Mouse (Mus musculus): ENCODE measurements at regions not wholly inside any gene's neighbourhood (a gene's known extent, or its start where the extent isn't known, plus 50 kb on each side); places are given as distances from the start of the nearest gene placed in this dataset.

DNA sequence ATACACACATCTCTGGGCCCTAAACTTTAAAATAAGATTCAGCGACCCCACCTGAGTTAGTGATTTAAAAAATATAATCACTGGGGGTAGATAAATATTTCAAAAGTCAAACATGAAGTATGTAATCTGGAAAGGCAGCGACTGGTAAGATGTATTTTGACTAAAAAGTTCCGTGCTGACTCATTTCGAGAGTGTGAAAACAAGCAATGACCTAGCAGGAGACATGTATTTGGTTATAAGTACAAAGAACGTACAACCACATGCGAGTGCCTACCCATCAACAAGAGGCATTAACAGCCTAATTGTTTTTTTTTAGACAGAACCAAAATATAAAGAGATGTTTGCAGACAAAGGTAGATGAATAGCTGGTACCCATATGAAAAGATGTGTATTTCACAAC lies 57.0 kb upstream of the Pkdcc start:
- Histone ChIP-seq H3K4me1 (ENCODE audit: control insufficient read depth, insufficient read depth, low read length) (peaks cover 9% of the 10 kb centered on the region; the same call in 1 of the 2 replicates), H3K27me3 (ENCODE audit: control insufficient read depth, insufficient read depth, low read length) (no peaks in the 10 kb centered on the region), H3K36me3 (ENCODE audit: control insufficient read depth, insufficient read depth, low read length) (no peaks in the 10 kb centered on the region), H3K4me2 (ENCODE audit: low read depth) (no peak overlapping the region), H3K9me3 (ENCODE audit: control insufficient read depth, low read length) (no peaks in the 10 kb centered on the region), H3K9ac (ENCODE audit: low read length) (no peak overlapping the region), H3K27ac (ENCODE audit: low read depth, low read length) (no peak overlapping the region), H3K4me3 (ENCODE audit: low read depth, low read length) (no peak overlapping the region)
- 88% methylated on average over 6 of the region's 6 CpGs for WGBS
- ATAC-seq (ENCODE audit: insufficient read depth, low FRiP score, low TSS enrichment) (no peak), DNase-seq (ENCODE audit: low spot score) (no peak)

DNA sequence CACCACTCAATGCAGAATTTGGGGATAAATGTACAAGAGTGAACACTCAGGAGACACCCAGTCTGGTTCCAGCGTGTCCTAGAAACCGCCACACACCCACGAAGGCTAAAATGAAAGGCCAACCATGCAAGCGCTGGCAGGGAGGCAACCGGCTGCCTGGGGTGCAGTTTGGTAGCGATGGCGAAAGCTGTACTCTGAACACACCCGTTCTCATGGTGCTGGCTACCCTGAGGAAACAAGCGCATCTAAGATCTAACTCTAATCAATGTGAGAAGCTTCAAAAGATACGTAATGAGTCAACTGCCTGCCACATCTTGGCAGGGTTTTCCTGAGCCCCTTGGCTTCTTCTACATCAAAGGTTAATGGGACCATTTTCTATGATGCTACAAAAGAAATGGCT lies 56.4 kb upstream of the Pkdcc start:
- WGBS: 88% methylated on average over 10 of the region's 10 CpGs
- Histone ChIP-seq H3K9ac (ENCODE audit: low read length) (no peak overlapping the region), H3K36me3 (ENCODE audit: control insufficient read depth, insufficient read depth, low read length) (no peaks in the 10 kb centered on the region), H3K4me1 (ENCODE audit: control insufficient read depth, insufficient read depth, low read length) (peaks cover 9% of the 10 kb centered on the region; the same call in 1 of the 2 replicates), H3K27me3 (ENCODE audit: control insufficient read depth, insufficient read depth, low read length) (no peaks in the 10 kb centered on the region), H3K9me3 (ENCODE audit: control insufficient read depth, low read length) (no peaks in the 10 kb centered on the region), H3K4me3 (ENCODE audit: low read depth, low read length) (no peak overlapping the region), H3K27ac (ENCODE audit: low read depth, low read length) (no peak overlapping the region), H3K4me2 (ENCODE audit: low read depth) (no peak overlapping the region)
- ATAC-seq (ENCODE audit: insufficient read depth, low FRiP score, low TSS enrichment) (no peak), DNase-seq (ENCODE audit: low spot score) (no peak)

- H3K4me2 ChIP-seq (ENCODE audit: low read depth): no peak overlapping the region
- H3K36me3 ChIP-seq (ENCODE audit: control insufficient read depth, insufficient read depth, low read length): no peaks in the 10 kb centered on the region
- H3K4me1 ChIP-seq (ENCODE audit: control insufficient read depth, insufficient read depth, low read length): peaks cover 10% of the 10 kb centered on the region; the same call in 1 of the 2 replicates
- H3K4me3 ChIP-seq (ENCODE audit: low read depth, low read length): no peak overlapping the region
- no peaks in the 10 kb centered on the region for H3K27me3 ChIP-seq (ENCODE audit: control insufficient read depth, insufficient read depth, low read length)
- no peaks in the 10 kb centered on the region for H3K9me3 ChIP-seq (ENCODE audit: control insufficient read depth, low read length)
- no peak for DNase-seq (ENCODE audit: low spot score)
- ATAC-seq (ENCODE audit: insufficient read depth, low FRiP score, low TSS enrichment): no peak
- WGBS: 89% methylated on average over 4 of the region's 4 CpGs
- no peak overlapping the region for H3K9ac ChIP-seq (ENCODE audit: low read length)
- H3K27ac ChIP-seq (ENCODE audit: low read depth, low read length): no peak overlapping the region
These were observed 55.5 kb upstream of the Pkdcc start for GRCm38 (mm10) chr17:83159634-83160033.

- peaks cover 12% of the 10 kb centered on the region; the same call in 1 of the 2 replicates for H3K4me1 ChIP-seq (ENCODE audit: control insufficient read depth, insufficient read depth, low read length)
- no peak overlapping the region for H3K27ac ChIP-seq (ENCODE audit: low read depth, low read length)
- H3K36me3 ChIP-seq (ENCODE audit: control insufficient read depth, insufficient read depth, low read length): no peaks in the 10 kb centered on the region
- no peak overlapping the region for H3K9ac ChIP-seq (ENCODE audit: low read length)
- H3K9me3 ChIP-seq (ENCODE audit: control insufficient read depth, low read length): no peaks in the 10 kb centered on the region
- no peak for DNase-seq (ENCODE audit: low spot score)
- WGBS: 90% methylated on average over 4 of the region's 4 CpGs
- no peak overlapping the region for H3K4me2 ChIP-seq (ENCODE audit: low read depth)
- H3K4me3 ChIP-seq (ENCODE audit: low read depth, low read length): no peak overlapping the region
- no peaks in the 10 kb centered on the region for H3K27me3 ChIP-seq (ENCODE audit: control insufficient read depth, insufficient read depth, low read length)
- ATAC-seq (ENCODE audit: insufficient read depth, low FRiP score, low TSS enrichment): no peak
These were observed 54.8 kb upstream of the Pkdcc start for GRCm38 (mm10) chr17:83160296-83160695.

- 76% methylated on average over 2 of the region's 2 CpGs for WGBS
These were observed 53.4 kb upstream of the Pkdcc start for GRCm38 (mm10) chr17:83161731-83162130.

GRCm38 (mm10) chr17:83163952-83164560 lies 51.0 kb upstream of the Pkdcc start:
- Histone ChIP-seq H3K36me3 (ENCODE audit: control insufficient read depth, insufficient read depth, low read length) (no peaks in the 10 kb centered on the region), H3K4me1 (ENCODE audit: control insufficient read depth, insufficient read depth, low read length) (peaks cover 14% of the 10 kb centered on the region), H3K27ac (ENCODE audit: low read depth, low read length) (no peak overlapping the region), H3K27me3 (ENCODE audit: control insufficient read depth, insufficient read depth, low read length) (no peaks in the 10 kb centered on the region), H3K9me3 (ENCODE audit: control insufficient read depth, low read length) (no peaks in the 10 kb centered on the region), H3K4me2 (ENCODE audit: low read depth) (no peak overlapping the region), H3K9ac (ENCODE audit: low read length) (no peak overlapping the region), H3K4me3 (ENCODE audit: low read depth, low read length) (no peak overlapping the region)
- DNase-seq (ENCODE audit: low spot score) (no peak), ATAC-seq (ENCODE audit: insufficient read depth, low FRiP score, low TSS enrichment) (no peak)
- 28% methylated on average over 9 of the region's 9 CpGs for WGBS

More at GRCm38 (mm10) chr17:83161731-83162130, 53.4 kb upstream of the Pkdcc start:
- Histone ChIP-seq H3K4me1 (ENCODE audit: control insufficient read depth, insufficient read depth, low read length) (peaks cover 14% of the 10 kb centered on the region), H3K9me3 (ENCODE audit: control insufficient read depth, low read length) (no peaks in the 10 kb centered on the region), H3K4me3 (ENCODE audit: low read depth, low read length) (no peak overlapping the region), H3K9ac (ENCODE audit: low read length) (no peak overlapping the region), H3K36me3 (ENCODE audit: control insufficient read depth, insufficient read depth, low read length) (no peaks in the 10 kb centered on the region), H3K4me2 (ENCODE audit: low read depth) (no peak overlapping the region), H3K27ac (ENCODE audit: low read depth, low read length) (no peak overlapping the region), H3K27me3 (ENCODE audit: control insufficient read depth, insufficient read depth, low read length) (no peaks in the 10 kb centered on the region)
- no peak for DNase-seq (ENCODE audit: low spot score)
- no peak for ATAC-seq (ENCODE audit: insufficient read depth, low FRiP score, low TSS enrichment)

DNA sequence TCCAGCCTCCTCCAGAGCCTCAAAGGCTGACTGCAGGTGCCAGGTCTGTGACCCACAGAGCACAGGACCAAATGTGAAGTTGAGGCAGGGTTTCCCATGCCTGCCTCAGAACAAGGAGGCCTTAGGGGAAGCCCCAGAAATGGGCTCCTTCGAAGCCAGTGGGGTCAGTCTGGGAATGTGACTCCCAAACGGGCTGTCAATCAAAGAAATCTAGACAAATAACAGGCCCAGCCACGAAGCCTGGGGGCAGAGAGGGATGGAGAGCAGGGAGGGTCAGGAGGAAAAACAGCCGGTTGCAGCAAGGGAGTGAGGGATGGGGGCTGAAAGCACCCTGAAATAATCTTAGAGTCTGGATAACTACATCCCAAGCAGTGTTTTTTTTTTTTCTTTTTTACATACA lies 50.4 kb upstream of the Pkdcc start:
- DNase-seq (ENCODE audit: low spot score): no peak
- no peak overlapping the region for H3K4me2 ChIP-seq (ENCODE audit: low read depth)
- H3K4me3 ChIP-seq (ENCODE audit: low read depth, low read length): no peak overlapping the region
- no peak overlapping the region for H3K9ac ChIP-seq (ENCODE audit: low read length)
- 18% methylated on average over 4 of the region's 4 CpGs for WGBS
- H3K9me3 ChIP-seq (ENCODE audit: control insufficient read depth, low read length): no peaks in the 10 kb centered on the region
- peaks cover 14% of the 10 kb centered on the region for H3K4me1 ChIP-seq (ENCODE audit: control insufficient read depth, insufficient read depth, low read length)
- no peaks in the 10 kb centered on the region for H3K27me3 ChIP-seq (ENCODE audit: control insufficient read depth, insufficient read depth, low read length)
- H3K27ac ChIP-seq (ENCODE audit: low read depth, low read length): no peak overlapping the region
- no peak for ATAC-seq (ENCODE audit: insufficient read depth, low FRiP score, low TSS enrichment)
- no peaks in the 10 kb centered on the region for H3K36me3 ChIP-seq (ENCODE audit: control insufficient read depth, insufficient read depth, low read length)

GRCm38 (mm10) chr17:83165140-83165539 lies 50.0 kb upstream of the Pkdcc start:
- no peak overlapping the region for H3K4me3 ChIP-seq (ENCODE audit: low read depth, low read length)
- ATAC-seq (ENCODE audit: insufficient read depth, low FRiP score, low TSS enrichment): no peak
- H3K4me2 ChIP-seq (ENCODE audit: low read depth): no peak overlapping the region
- H3K27me3 ChIP-seq (ENCODE audit: control insufficient read depth, insufficient read depth, low read length): no peaks in the 10 kb centered on the region
- no peak overlapping the region for H3K9ac ChIP-seq (ENCODE audit: low read length)
- no peaks in the 10 kb centered on the region for H3K9me3 ChIP-seq (ENCODE audit: control insufficient read depth, low read length)
- DNase-seq (ENCODE audit: low spot score): no peak
- H3K4me1 ChIP-seq (ENCODE audit: control insufficient read depth, insufficient read depth, low read length): peaks cover 14% of the 10 kb centered on the region
- no peaks in the 10 kb centered on the region for H3K36me3 ChIP-seq (ENCODE audit: control insufficient read depth, insufficient read depth, low read length)
- H3K27ac ChIP-seq (ENCODE audit: low read depth, low read length): no peak overlapping the region
- WGBS: 53% methylated on average over 4 of the region's 4 CpGs

Measured in neural tube, embryonic 11.5 days (tissue).